Mouse (Mus musculus) testis, postnatal 10 days (tissue): ENCODE measurements around the gene Slfnl1.

Experiments used
- DNase-seq: peaks from one replicate; pipeline ENCODE4 v3.0.0; 2021; ENCODE audit warnings: low spot score

The Slfnl1 gene

DNA sequence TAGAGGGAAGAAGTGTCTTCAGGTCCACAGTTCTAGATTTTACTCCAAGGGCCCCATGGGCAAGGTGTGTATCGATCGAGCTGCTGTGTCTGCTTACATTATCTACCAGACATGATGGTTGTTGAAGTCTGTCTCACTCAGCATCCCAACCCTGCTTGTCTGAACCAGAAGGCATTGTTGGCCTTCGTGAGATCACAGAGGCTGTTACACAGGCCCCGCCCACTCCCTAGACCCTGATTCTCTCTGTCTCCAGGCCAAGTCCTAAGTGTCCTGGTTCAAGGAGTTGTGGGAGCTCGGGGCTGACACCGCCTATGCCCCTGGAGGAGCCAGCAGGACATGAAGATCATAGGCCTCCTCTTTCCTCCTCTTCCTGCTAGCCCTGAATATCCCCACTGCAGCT is at the start of gene Slfnl1:
TSS of gene Slfnl1 (plus strand) at position 246 of the 400 bp plus-strand sequence.
- DNase-seq, result no peak

DNA sequence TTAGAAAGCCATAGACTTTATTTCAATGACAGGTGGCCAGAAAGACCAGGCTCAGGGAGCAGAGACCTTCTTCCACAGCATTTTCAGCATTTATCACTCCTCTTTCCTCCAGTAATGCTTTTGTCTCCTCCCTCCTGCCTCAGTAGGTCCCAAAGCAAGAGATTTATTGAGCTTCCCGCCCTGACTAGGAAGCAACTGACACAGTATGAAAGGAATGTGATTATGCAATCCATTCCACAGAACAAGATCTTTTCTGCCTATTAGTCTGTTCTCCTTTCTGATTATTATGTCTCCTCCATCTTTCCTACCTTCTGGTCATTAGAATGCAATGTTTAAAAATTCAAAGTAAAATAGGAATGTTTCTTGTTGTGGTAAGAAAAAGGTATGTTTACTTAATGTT is 44.3 kb upstream of the Slfnl1 start:
- DNase-seq, result no peak

DNA sequence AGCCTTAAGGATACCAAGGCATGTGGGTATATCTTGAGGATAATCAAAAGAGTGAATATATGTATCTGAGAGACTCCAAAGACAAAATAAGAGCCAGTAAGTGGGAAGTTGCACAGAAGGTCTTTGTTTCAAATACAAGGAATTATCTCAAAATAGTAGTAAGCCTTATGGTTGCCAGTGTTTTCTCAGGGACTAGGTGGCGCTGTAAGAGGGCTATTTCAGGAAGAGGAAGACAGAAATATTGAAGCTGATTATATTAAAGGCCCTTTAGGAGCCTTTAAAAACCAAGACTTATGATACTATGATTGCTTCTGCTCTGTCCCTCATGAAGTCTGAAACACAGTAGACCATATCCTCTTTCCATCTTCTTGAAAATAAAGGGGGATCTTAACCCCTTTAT is 25.1 kb upstream of the Slfnl1 start:
- no peak for DNase-seq

DNA sequence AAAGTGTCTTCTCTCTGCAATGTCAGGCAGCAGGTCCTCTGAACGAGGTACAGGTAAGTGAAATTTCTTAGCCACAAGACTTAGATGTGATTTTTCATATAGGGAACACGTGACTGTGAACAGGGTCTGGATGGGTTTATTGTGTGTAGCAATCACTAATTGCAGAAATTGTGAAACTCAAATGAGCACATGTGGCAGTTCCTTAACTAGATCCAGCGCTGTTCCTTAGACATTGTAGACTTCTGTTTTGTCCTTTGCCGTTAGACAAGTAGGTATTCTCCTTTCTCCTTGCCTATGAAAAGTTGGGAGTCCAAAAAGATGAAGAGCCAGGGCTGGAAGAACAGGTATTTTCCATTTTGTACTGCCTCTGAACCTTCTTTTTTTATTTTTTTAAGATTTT is 20.8 kb upstream of the Slfnl1 start:
- no peak for DNase-seq

DNA sequence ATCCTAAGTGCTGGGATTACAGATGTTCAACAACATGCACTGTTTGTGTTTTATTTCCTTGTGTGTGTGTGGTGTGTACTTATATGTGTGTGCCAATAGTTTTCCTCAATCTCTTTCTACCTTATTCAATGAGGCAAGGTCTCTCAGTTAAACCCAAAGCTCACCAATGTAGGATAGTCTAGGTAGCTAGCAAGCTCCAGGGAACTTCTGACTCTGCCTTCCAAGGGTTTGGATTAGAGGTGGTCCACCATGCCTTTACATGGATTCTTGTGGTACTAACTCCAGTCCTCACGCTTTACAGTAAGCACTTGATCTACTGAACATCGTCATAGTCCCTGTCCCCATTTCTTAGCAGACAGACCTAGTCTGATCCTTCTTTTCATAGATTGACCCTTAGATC is 17.7 kb upstream of the Slfnl1 start:
- no peak for DNase-seq

DNA sequence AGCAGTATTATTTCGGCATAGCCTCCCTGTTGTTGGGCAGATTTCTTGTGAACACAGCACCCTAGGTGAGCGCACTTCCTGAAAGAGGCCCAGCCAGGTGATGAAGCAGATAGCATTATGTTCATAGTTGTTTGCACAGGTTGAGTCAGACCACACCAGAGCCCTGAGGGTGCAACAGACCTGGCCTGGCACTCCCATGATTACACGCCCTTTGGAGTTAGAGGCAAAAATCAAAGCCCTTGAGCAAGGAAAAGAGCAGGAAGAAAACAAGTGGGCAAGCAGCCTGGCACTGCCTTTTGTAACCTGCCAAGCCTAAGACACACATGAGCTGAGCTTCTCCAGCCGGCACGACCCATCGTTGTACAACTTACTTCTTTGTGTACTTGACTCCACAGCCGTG is 15.5 kb upstream of the Slfnl1 start:
- no peak for DNase-seq

DNA sequence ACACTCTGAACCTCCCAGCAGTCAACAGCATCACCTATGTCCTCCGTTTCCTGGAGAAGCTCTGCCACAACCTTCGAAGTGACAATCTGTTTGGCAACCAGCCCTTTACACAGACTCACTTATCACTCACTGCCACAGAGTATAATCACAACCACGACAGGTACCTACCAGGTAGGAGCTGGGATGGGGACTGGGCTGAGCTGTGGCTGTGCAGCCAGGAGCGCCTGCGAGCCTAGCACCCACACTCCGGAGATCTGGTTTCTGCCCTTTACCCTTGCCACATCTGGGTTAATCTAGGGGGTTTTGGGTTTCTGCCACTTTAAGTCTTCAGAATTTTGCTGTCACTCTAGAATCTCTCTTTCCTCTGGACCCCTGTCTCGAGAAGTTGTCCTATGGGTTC is 15.1 kb upstream of the Slfnl1 start:
- no peak for DNase-seq

DNA sequence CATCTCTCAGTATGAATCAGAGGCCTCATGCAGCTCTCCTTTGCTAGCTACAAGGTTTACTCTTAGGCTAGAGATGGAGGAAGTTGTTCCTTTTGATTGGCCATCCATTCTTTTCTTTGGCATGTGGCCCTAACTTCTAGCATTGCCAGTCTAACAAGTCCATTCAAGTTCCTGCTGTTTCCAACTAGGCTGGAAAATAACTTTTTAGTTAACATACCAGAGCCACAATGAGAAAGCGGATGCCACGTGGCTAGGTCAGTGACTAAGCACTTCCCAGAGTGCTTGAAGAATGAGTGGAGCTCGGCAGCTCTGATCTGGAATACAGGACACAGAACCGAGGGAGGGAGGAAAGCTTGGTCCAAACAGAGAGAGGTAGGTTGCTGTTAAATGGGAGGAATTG is 14.7 kb upstream of the Slfnl1 start:
- no peak for DNase-seq

DNA sequence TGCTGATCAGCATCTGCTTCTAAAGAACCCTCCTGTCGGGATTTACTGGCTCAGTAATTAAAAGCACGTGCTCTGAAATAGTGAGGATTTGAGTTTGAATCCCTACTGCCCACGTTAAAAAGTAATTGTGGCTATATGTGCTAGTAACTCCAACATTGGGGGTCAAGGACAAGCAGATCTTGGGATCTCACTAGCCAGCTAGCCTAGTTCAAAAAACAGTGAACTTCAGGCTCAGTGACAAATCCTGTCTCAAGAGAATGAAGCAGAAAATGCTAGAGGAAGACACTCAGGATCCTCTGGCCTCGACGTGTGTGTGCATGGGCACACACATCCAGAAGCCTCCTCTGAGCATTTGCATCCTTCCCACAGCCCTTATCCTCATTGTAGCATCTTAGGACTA is 10.3 kb upstream of the Slfnl1 start:
- no peak for DNase-seq

DNA sequence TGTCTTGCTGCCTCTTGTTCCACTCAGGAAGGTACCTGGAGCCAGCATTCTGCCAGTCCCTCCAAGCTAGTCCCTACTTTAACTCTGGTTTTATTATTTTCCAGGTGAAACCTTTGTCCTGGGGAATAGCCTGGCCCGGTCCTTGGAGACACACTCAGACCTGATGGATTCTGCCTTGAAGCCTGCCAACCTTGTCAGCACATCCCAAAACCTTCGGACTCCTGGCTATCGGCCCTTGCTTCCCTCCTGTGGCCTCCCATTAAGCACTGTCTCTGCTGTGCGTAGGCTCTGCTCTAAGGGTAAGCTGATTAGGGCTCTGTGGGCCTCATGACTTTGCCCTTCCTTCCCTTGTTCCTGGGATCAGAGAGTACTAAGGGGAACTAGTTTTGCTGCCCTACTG is 9.7 kb upstream of the Slfnl1 start:
- DNase-seq, result no peak

DNA sequence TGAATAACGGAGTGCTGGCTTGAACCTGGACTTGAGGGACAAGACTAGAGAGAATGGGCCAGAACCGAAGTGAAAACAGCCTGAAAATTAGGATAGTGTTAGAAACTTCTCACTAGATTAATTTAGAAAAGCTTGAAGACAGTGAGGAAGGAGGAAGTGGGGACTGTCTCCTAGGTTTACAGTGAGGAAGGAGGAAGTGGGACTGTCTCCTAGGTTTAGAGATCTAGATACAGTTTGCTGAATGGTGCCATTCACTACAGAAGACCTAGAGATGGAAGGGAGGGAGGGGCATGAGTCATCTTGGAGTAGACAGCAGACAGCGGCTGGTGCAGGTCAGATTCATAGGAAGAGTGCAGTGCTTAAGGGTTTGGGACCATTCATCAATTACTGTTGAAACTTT is 8.9 kb upstream of the Slfnl1 start:
- DNase-seq, result no peak

DNA sequence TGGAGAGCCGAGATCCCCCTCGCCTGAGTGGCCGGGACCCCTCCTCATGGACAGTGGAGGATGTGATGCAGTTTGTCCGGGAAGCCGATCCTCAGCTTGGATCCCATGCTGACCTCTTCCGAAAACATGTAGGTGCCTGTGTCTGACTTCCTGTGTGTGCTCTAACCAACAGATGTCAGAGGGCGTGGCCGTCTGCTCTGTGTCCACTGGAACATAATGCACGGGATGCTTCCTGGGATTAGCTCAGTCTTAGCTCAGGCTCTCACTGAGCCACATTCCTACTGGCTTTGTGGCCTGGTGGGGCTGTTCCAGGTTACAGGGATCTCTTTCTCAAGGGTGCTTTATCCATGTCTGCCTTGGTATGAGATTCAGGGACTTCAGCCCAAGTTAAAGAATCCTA is 3.9 kb upstream of the Slfnl1 start:
- DNase-seq, result no peak

DNA sequence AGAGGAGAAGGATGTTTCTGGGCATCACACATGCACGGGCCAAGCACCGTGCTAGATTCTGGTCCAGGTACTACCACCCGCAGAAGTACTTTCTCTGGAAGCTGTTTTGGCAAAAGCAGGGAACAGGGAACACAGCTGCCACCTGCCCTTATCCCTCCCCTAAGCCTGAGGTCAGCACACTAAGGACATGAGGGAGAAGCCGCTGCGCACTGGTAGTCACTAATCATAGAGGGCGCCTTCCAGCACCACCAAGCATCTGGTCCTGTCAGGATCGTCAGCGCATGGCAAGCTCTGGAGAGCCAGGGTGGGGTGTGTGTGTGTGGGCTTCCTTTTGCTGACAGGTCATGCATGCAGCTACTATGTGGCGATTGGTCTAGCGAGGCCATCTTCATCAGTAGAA is 6.6 kb downstream of the Slfnl1 start:
- no peak for DNase-seq

DNA sequence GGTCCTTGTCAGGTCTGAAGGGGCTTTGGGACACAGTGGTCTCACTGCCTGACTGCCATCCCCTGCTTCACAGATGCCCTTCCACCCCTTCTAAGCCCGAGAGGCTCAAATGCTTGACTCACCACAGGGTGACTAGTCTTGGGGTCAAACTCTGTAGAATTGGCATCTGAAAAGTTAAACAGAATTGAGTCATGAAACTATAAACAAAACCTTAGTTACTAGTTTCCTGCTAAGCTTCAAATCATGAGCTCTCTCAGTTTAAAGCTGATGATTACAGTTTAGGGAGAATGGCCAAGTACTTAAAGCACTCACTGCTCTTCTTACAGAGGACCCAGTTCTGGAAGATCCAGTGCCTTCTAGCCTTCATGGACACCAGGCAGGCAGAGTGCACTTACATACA is 12.9 kb downstream of the Slfnl1 start:
- DNase-seq, result no peak

DNA sequence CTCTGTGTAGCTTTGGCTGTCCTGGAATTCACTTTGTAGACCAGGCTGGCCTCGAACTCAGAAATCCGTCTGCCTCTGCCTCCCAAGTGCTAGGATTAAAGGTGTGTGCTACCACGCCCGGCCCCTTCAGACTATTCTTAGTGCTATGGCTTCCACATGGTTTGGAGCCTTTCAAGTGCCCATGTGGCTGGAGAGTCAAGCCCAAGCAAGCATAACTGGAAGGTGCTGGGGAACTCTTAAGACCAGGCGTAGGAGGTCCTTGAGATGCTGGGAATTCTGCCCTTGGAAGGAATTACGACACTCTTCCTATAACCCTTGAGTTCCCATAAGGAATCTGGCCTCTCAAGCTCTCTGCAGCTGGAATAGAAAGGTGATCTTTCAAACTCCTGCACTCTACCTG is 24.6 kb downstream of the Slfnl1 start:
- DNase-seq, result no peak

DNA sequence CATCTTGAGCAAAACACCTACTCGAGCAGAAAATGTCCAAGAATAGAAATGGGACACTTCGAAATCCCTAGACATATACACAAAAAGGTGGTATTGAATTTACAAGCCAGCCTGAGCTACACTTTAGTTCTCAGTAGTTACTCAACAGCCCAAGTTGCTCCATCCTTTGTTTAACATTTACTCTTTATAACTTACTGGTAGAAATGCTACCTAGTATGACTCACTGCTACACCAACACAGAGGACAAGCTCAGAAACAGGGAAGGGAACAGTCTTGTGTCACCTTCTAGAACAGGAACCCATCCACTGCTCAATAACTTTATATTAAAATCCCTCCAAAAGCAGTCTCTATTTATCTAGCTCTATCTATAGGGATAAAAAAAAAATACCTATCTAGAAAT is 33.7 kb downstream of the Slfnl1 start:
- DNase-seq, result no peak

DNA sequence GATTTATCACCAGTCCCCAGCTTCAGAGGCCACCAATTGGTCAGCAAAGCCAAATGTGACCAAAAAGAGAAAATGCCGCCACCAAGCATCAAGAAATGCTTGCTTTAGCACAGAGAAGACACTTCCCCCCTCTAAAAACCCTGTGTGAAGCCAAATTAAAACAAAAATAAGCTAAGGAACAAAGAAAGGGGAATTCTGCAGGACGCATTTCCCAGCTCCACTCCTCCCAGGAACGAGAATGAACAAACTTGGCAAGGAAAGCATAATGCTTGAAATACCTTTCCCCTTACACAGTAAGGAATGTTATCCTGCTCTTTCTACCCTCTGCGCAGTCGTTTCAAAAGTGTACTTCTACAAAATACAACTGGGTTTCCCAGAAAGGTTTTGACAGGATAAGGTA is 36.0 kb downstream of the Slfnl1 start:
- DNase-seq, result no peak

DNA sequence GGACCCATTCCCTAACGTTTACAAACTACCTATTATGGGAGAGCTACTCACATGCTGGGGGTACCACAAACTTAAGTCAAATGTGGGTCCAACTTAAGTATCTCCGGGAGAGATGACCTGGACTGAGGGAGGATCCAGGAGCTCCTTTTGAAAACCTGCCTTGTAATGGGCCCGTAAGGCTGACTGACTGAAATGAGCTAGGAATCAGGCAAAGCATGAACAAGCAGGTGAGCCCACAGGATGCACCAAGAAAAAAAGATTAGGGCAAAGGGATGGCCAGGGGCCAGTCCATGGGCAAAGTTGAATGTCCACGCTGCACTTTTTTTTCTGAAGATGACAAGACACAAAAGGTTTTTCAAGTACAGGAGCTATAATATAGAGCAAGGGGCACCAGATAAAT is 37.0 kb downstream of the Slfnl1 start:
- DNase-seq, result no peak

DNA sequence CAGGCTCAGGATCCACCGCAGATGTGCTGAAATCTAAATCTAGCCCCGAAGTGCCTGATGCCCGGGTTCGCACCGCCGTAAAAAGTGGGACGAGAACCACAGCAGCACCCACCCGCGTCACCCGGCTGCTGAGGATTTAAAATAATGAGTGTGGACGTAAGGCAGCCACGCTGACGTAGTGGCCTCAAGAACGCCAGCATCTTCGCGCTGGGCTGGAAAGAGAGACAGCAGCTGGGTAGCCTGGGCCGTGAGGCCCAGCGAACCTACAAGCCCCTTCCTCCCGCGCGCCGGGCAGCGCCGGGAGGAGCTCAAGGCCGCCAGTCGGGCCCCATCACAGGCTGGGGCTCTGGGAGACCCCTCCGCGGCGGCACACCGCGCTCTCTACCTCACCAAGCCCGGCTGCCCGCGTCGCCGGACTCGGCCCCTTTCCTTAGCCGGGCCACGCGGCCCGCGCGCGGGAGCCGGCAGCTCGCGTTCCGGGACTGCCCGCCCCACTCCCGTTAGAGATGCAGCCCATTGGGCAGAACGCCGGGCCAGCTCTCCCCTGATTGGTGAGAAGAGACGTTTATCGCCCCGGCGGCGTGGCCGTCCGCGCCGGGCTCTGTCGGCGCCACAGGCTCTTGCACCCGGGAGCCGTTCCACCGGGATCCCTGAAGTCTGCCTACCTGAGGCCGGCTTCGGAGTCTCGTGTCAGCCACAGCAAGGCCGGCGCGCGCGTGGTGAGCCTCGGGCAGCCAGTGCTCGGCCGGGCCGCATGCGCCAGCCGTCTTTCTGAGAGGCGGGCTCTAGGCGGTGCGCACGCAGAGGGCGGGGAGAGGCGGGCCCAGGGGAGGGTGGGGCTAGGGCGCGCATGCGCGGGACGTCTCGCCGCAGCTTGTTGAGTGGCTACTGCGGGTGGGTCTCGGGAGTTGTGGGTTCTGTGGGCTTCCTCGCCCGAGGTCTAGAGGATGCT is 37.7 kb downstream of the Slfnl1 start, which contains the start of gene Ctps:
TSS of gene Ctps (minus strand) at position 791 of the 952 bp plus-strand sequence.
- DNase-seq, result peak; percentile 96

DNA sequence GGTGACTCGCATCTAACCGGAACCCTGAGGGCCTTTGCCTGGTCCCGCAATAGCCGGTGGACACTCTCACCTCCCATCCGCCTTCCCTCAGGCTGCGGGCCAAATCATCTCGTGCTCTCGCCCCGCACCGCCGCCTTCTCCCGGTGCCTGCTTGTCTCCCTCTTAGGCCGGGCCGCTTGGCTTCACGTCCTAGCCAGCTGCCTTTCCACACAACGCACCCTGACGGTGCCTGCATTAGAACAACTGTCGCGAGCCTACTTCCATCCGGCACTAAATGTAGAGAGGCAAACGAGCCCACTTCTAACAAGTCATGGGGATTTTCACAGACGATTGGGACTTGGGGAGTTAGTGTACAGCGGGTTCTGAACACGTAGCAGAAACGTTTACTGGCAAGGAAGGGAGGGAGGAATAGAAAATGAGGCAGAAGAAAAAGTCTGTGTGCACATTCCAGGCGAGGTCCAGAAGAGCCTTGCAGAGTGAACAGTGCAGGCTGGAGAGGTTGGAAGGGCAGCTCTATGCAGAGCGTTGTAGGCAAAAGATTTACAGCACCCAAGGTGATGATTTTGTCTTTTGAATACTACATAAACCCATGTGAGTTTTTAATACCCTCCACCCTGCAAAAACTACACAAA is 38.5 kb downstream of the Slfnl1 start:
- DNase-seq, result no peak

DNA sequence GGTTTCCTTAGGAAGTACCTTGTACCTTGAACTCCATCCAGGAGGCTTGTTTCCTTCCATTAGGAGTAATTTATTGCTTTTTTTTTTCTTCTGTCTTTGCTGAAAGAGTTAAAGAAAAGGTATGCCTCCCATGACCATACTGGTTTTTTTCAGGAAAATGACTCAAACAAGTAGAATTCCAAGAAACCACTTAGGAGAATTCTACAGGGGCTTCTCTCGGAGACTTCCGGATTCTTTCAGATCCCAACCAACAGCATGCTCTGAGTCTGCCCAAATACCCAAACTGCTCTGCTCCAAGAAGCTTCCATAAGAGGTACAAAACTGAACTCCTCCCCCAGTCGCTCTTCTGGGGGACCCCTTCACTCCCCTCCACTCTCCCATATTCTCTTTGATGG is 39.0 kb downstream of the Slfnl1 start:
- DNase-seq, result no peak

DNA sequence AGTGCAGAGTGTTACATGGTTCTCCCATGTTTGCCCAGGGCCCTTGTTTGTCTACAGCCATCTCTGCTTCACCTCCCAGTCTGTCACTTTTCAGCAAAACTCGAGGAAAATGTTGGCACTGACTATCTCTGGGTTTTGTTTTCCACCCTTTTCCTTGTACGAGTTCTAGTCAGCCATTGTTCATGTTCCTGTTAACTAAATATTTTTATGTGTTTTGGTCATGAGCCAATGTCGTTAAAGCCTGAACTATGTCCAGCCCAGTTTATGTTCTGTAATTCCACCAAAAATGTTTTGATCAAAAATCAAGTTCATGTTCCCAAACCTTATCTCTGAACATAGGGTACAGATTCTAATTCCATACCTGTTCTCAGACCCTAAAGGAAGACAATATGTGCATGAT is 39.7 kb downstream of the Slfnl1 start:
- DNase-seq, result no peak

DNA sequence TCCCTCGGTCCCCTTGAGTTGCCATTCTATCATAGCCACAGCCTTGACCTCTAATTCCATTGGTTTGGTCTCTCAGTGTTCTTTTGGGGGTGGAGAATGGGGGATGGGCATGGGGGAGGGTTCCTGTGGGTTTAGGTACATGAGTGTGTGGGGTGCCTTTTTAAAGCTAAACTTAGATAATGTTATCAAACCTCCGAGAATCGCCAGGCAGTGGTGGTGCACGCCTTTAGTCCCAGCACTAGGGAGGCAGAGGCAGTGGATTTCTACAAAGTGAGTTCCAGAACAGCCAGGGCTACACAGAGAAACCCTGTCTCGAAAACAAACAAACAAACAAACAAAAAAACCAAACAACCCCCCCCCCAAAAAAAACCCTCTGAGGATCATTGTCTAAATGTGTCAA is 48.9 kb downstream of the Slfnl1 start:
- no peak for DNase-seq

DNA sequence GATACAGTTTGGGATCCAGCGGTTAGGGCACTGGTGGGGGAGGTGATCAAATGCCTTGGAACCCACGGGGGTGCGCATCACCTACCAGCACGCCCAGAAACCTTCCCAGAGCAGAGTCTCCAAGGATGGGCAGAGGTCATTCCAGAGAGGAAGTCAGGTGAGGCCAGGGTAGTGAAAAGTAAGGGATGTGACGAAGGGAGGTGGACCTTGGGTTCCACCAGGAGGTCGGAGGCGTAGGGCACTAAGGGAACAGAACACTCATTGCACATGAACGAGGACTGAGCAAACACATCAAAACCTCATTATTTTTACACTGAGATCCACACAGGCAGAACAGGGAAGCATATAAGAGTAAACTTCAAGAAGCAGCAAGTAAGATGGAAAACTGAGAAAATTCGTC is 49.7 kb downstream of the Slfnl1 start:
- no peak for DNase-seq
